Mouse (Mus musculus) G1E (cell line): ENCODE results near the gene Lrrc4b.

Experiments used
- CTCF ChIP-seq: IDR thresholded peaks from 2 replicates; pipeline ENCODE4 v1.5.1; 2012; ENCODE audit warnings: low read depth, low read length, inconsistent platforms, mixed read lengths
- GATA1 ChIP-seq: IDR thresholded peaks from 2 replicates; pipeline ENCODE4 v1.6.1; 2012; ENCODE audit warnings: borderline replicate concordance, low read length, inconsistent platforms, mixed read lengths
- GATA2 ChIP-seq: IDR thresholded peaks from 2 replicates; pipeline ENCODE4 v1.6.1; 2012; ENCODE audit warnings: low read depth, low read length, inconsistent platforms, borderline replicate concordance
- POLR2AphosphoS5 ChIP-seq: IDR thresholded peaks from 2 replicates; pipeline ENCODE4 v1.6.1; 2012; ENCODE audit warnings: low read depth, low read length, inconsistent platforms; ENCODE audit not compliant: insufficient replicate concordance

DNA sequence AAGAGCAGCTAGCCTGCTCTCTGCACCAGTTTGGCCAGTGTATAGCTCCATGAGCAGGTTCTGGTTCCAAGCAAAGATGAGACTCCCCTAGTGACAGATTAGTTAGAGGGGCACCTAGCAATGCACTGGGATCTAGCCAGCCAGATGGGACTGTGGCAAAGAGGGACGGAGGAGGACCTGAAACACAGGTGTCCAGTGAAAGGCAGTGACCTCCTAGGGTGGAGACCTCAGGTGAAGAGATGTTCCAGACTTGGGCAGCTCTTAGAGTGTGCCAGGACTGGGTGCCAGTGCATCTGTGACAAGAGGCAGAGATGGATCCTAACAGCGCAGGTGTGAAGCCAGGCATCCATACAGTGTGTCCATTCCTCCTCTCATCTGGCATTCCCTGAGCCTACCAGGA is 10.9 kb downstream of the Lrrc4b start:
- no peak for TF ChIP-seq CTCF
- no peak for TF ChIP-seq GATA2
- no peak for TF ChIP-seq GATA1
- no peak for TF ChIP-seq POLR2AphosphoS5
